Mouse (Mus musculus) heart, embryonic 14.5 days (tissue): ENCODE measurements around the gene Stard13. TPM values are rescaled to one million over a fixed set of nuclear protein-coding genes. Genes with fewer than 3 reads are reported as not detected.
A peak's percentile ranks its signal among the peaks of the same experiment; 100 is the strongest.

Experiments
- ATAC-seq: fragments of 200-750 bp; cut with Nextera tagmentation; 2 replicates; pipeline ENCODE4 v1.8.0; 2017; ENCODE audit warnings: low read depth, moderate TSS enrichment; ENCODE audit not compliant: insufficient number of reproducible peaks, insufficient read depth, low FRiP score
- H3K27ac ChIP-seq, 2 experiments: fragments of 200-500 bp in 1 of 2; fragments of 300-500 bp in 1 of 2; sonication (generic) in 1 of 2; replicated peaks in 1 of 2; 2 replicates each; pipeline ENCODE4 v1.5.1; 2012 to 2014; ENCODE audit warnings: low read depth in 2 of 2, low read length in 2 of 2, control low read depth in 1 of 2, mild to moderate bottlenecking in 1 of 2, mixed read lengths in 1 of 2; ENCODE audit not compliant: control insufficient read depth in 1 of 2, insufficient read depth in 1 of 2
- H3K27me3 ChIP-seq: fragments of 300-500 bp; sonication (generic); 2 replicates; pipeline ENCODE4 v1.6.1; 2014; ENCODE audit warnings: mild to moderate bottlenecking, low read length, control low read depth; ENCODE audit not compliant: control insufficient read depth, insufficient read depth
- H3K36me3 ChIP-seq: fragments of 300-500 bp; sonication (generic); 2 replicates; pipeline ENCODE4 v1.6.1; 2014; ENCODE audit warnings: mild to moderate bottlenecking, control low read depth, low read length, mixed read lengths; ENCODE audit not compliant: control insufficient read depth, insufficient read depth
- H3K4me1 ChIP-seq, 2 experiments: fragments of 200-500 bp in 1 of 2; fragments of 300-500 bp in 1 of 2; sonication (generic) in 1 of 2; 2 replicates each; pipeline ENCODE4 v1.6.1; 2012 to 2014; ENCODE audit warnings: low read length in 2 of 2, control low read depth in 1 of 2, mixed read lengths in 1 of 2; ENCODE audit not compliant: control insufficient read depth in 2 of 2, insufficient read depth in 2 of 2
- H3K4me2 ChIP-seq: fragments of 300-500 bp; sonication (generic); 2 replicates; pipeline ENCODE4 v1.6.1; 2014; ENCODE audit warnings: mild to moderate bottlenecking, low read length
- H3K4me3 ChIP-seq, 2 experiments: fragments of 200-500 bp in 1 of 2; fragments of 300-500 bp in 1 of 2; sonication (generic) in 1 of 2; 2 replicates each; pipeline ENCODE4 v1.5.1; 2012 to 2014; ENCODE audit warnings: low read length in 2 of 2, mild to moderate bottlenecking in 2 of 2, control low read depth in 1 of 2, low read depth in 1 of 2, moderate library complexity in 1 of 2; ENCODE audit not compliant: control insufficient read depth in 1 of 2, insufficient read depth in 1 of 2
- H3K9ac ChIP-seq: fragments of 300-500 bp; sonication (generic); 2 replicates; pipeline ENCODE4 v1.6.1; 2014; ENCODE audit warnings: mild to moderate bottlenecking, low read length
- H3K9me3 ChIP-seq: fragments of 300-500 bp; sonication (generic); 2 replicates; pipeline ENCODE4 v1.6.1; 2016; ENCODE audit warnings: low read length, control low read depth; ENCODE audit not compliant: control insufficient read depth
- WGBS: fragments of 180-500 bp; shearing (Covaris S2); extraction: QIAGEN DNeasy Blood & Tissue Kit; methylation state at CpG from one replicate; pipeline ENCODE4 v1.1.7; 2014; 5-methylcytosine and 5-hydroxymethylcytosine counted together
- polyA plus RNA-seq: library from polyadenylated mRNA; unstranded; fragments of >200 nt; fragmentation: Nextera tagmentation; extraction: Ambion mirVana; gene quantifications from 2 replicates; pipeline ENCODE4 v1.2.1, GENCODE M21; 2014

Gene Stard13
- polyA plus RNA-seq, 1 experiment from 2014 or later = 3.4 TPM

- peaks cover 4 to 12% of the 10 kb centered on the region in 2 experiments; a peak in 3 of 4 replicates for H3K4me1 ChIP-seq
- H3K27ac ChIP-seq = 0 out of 4 replicates have a peak overlapping the region, but pooled peaks of 1 of the 2 experiments have one; percentile 16
- 15% methylated on average over 5 of the region's 5 CpGs for WGBS
- no peak overlapping the region for H3K4me2 ChIP-seq
- H3K9ac ChIP-seq = no peak overlapping the region
- no peak overlapping the region for H3K4me3 ChIP-seq
- H3K9me3 ChIP-seq = no peaks in the 10 kb centered on the region
- H3K36me3 ChIP-seq = no peaks in the 10 kb centered on the region
- no peaks in the 10 kb centered on the region for H3K27me3 ChIP-seq
- ATAC-seq = no peak
Observed at GRCm38 (mm10) chr5:151202925-151203324, 30.7 kb downstream of the Stard13 start.

GRCm38 (mm10) chr5:151201220-151201619 is 32.4 kb downstream of the Stard13 start:
- H3K9me3 ChIP-seq = no peaks in the 10 kb centered on the region
- 81% methylated on average over 3 of the region's 3 CpGs for WGBS
- ATAC-seq = no peak

GRCm38 (mm10) chr5:151199235-151199634 is 34.4 kb downstream of the Stard13 start:
- H3K4me2 ChIP-seq = no peak overlapping the region
- no peak for ATAC-seq
- peaks cover 4 to 12% of the 10 kb centered on the region in 2 experiments; a peak in 3 of 4 replicates for H3K4me1 ChIP-seq
- H3K36me3 ChIP-seq = no peaks in the 10 kb centered on the region
- H3K9ac ChIP-seq = no peak overlapping the region
- H3K9me3 ChIP-seq = no peaks in the 10 kb centered on the region
- H3K27me3 ChIP-seq = no peaks in the 10 kb centered on the region
- WGBS = 56% methylated on average over 3 of the region's 3 CpGs
- no peak overlapping the region for H3K27ac ChIP-seq
- no peak overlapping the region for H3K4me3 ChIP-seq

More at GRCm38 (mm10) chr5:151201220-151201619, 32.4 kb downstream of the Stard13 start:
- Histone ChIP-seq H3K36me3 (no peaks in the 10 kb centered on the region), H3K4me3 (no peak overlapping the region), H3K27ac (no peak overlapping the region), H3K4me2 (no peak overlapping the region), H3K27me3 (no peaks in the 10 kb centered on the region), H3K4me1 (peaks cover 4 to 12% of the 10 kb centered on the region in 2 experiments; a peak in 3 of 4 replicates), H3K9ac (no peak overlapping the region)

- H3K4me2 ChIP-seq = no peak overlapping the region
- H3K27ac ChIP-seq = no peak overlapping the region
- no peaks in the 10 kb centered on the region for H3K27me3 ChIP-seq
- 68% methylated on average over 13 of the region's 13 CpGs for WGBS
- no peak overlapping the region for H3K9ac ChIP-seq
- no peaks in the 10 kb centered on the region for H3K36me3 ChIP-seq
- H3K4me1 ChIP-seq = peaks cover 2 to 7% of the 10 kb centered on the region in 2 experiments; a peak in 2 of 4 replicates
- H3K4me3 ChIP-seq = no peak overlapping the region
- no peak for ATAC-seq
- no peaks in the 10 kb centered on the region for H3K9me3 ChIP-seq
Observed at GRCm38 (mm10) chr5:151196603-151197272, 36.9 kb downstream of the Stard13 start.

GRCm38 (mm10) chr5:151193885-151194520 is 39.6 kb downstream of the Stard13 start:
- no peaks in the 10 kb centered on the region for H3K27me3 ChIP-seq
- H3K9me3 ChIP-seq = no peaks in the 10 kb centered on the region
- no peaks in the 10 kb centered on the region for H3K36me3 ChIP-seq
- WGBS = 57% methylated on average over 3 of the region's 3 CpGs
- H3K4me1 ChIP-seq = 0 out of 4 replicates have a peak, but pooled peaks cover 0 to 3% of the 10 kb centered on the region in 2 experiments
- H3K27ac ChIP-seq = no peak overlapping the region
- no peak overlapping the region for H3K9ac ChIP-seq
- no peak for ATAC-seq
- H3K4me2 ChIP-seq = no peak overlapping the region
- no peak overlapping the region for H3K4me3 ChIP-seq

GRCm38 (mm10) chr5:151192266-151192665 is 41.4 kb downstream of the Stard13 start:
- no peak for ATAC-seq
- no peak overlapping the region for H3K27ac ChIP-seq
- WGBS = 67% methylated on average over 2 of the region's 2 CpGs
- no peak overlapping the region for H3K9ac ChIP-seq
- 0 out of 4 replicates have a peak, but pooled peaks cover 0 to 3% of the 10 kb centered on the region in 2 experiments for H3K4me1 ChIP-seq
- no peak overlapping the region for H3K4me2 ChIP-seq
- no peaks in the 10 kb centered on the region for H3K36me3 ChIP-seq
- no peak overlapping the region for H3K4me3 ChIP-seq
- no peaks in the 10 kb centered on the region for H3K27me3 ChIP-seq
- H3K9me3 ChIP-seq = no peaks in the 10 kb centered on the region

- no peak for ATAC-seq
- no peak overlapping the region for H3K27ac ChIP-seq
Observed at GRCm38 (mm10) chr5:151190764-151191163, 42.9 kb downstream of the Stard13 start.

More at GRCm38 (mm10) chr5:151190764-151191163, 42.9 kb downstream of the Stard13 start:
- Histone ChIP-seq H3K4me2 (peak overlapping the region; percentile 90), H3K9me3 (no peaks in the 10 kb centered on the region), H3K36me3 (no peaks in the 10 kb centered on the region), H3K9ac (no peak overlapping the region), H3K4me1 (0 out of 4 replicates have a peak, but pooled peaks cover 0 to 3% of the 10 kb centered on the region in 2 experiments), H3K4me3 (no peak overlapping the region), H3K27me3 (no peaks in the 10 kb centered on the region)
- 81% methylated on average over 5 of the region's 5 CpGs for WGBS
